Mouse (Mus musculus) telencephalon, adult 2 months (tissue): ENCODE measurements around the gene 1700015F17Rik.
A peak's percentile ranks its signal among the peaks of the same experiment; 100 is the strongest.

ENCODE experiments used
- DNase-seq: peaks from one replicate; pipeline ENCODE4 v3.0.0-alpha.2; 2011; ENCODE audit warnings: low read depth, low spot score

Gene 1700015F17Rik

DNA sequence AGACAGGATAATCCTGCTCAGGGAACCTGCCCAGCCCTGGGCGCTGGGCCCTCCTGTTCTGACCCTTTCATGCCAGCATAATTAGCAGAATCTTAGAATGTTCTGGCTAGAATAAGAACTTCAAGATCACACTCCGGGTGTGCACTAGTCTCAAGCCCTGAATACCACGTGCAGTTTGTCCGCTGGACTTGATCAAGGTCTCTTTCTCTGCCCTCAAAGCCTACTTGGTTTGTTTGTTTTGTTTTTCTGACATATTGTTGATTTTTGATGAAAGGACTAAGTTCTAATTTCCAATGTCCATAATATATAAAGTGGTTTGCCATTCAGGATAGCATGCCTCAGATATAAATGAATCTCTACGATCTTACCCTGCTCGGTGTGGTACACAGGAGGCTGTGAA is at the start of gene 1700015F17Rik:
Gene 1700015F17Rik (minus strand): TSS at position 101 of the 400 bp plus-strand sequence.
- DNase-seq = no peak

DNA sequence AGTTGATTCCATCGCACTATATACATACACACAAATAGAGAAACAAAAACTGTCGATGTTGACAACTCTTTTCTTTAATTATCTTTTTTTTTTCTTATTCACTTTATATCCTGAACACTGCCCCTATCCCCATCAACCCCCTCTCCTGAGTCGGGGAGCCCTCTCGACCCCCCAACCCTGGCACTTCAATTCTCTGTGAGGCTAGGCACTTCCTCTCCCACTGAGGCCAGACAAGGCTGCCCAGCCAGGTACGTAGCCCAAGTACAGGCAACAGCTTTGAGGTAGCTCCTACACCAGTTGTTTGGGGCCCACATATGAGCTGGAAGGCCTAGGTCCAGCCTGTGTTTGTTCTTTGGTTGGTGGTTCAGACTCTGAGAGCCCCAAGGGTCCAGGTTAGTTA is 36.5 kb upstream of the 1700015F17Rik start:
- DNase-seq = no peak

DNA sequence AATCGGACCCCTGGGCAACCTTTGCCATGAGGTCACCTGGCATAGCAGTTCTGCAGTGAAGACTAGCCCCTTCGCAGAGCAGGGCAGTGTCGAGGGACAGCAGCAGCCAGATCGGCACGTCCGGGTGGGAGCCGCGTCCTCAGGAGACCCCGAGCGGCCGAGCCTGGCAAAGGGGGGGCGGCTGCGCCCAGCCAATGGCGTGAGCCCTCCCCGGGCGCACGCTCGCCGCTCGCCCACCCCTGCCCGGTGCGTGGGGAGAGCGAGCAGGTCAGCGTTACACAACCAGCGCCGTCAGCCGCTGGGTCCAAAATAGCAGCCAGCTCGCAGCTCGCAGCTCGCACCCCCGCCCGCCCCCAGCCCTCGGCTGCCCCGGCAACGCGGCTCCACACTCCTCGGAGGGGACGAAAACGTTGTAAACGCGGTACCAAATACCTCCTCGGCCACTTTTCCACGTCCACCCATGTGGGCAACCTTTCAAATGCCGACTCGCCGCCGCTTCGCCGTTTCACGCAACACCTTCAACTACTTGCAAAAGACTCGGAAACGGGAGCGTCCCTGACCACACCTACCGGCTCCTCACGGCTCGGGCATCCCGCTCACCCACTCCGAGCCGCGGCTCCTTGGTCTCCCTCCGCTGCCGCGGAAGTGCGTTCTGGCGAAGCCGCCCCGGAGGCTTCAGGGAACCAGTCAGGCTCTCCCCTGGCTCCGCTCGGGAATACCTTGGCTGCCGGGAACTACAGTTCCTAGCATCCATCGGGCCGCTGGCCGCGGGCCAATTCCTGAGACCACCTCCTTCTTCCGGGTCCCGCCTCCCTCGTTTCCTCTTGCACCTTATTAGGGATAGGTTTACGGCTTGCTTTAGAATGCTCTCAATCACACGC is 35.5 kb upstream of the 1700015F17Rik start, which contains the start of gene Cldn12:
Gene Cldn12 (minus strand): TSS at position 763 of the 881 bp plus-strand sequence.
- DNase-seq = peak; percentile 96

DNA sequence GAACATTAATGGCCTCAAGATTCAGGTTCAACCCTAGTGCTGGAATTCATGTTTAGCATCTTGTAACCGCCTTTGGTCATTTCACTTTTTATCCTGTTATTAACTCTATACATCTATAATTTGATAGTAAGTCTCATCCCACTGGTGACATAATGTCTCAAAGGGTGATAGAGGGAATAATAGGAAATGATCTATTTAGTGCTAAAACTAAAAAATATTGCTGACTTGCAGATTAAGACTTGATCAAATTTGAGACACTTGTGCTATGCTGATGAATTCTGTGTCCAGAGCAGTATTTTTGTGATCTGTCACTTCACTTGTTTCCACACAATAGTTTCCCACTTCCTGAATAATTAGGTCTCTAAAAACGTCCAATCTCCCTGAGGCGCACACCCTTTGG is 32.5 kb upstream of the 1700015F17Rik start:
- no peak for DNase-seq

DNA sequence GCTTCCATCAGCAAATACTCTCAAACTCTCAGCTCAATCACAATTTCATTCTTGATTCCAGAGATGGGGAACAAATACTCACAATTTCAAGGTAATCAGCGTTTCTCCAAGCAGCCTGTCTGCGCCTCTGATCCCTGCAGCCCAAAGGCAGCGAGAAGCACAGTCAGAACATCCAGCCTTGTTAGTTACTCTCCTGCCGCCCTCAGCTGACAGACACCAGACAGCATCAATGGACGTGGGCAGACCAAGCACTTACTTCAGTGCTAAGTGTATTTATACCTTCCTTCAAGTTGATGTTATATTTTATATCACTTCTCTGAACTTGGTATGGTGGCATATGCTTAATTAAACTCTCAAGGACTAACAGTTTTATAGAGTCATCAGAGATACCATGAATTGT is 32.0 kb upstream of the 1700015F17Rik start:
- no peak for DNase-seq

DNA sequence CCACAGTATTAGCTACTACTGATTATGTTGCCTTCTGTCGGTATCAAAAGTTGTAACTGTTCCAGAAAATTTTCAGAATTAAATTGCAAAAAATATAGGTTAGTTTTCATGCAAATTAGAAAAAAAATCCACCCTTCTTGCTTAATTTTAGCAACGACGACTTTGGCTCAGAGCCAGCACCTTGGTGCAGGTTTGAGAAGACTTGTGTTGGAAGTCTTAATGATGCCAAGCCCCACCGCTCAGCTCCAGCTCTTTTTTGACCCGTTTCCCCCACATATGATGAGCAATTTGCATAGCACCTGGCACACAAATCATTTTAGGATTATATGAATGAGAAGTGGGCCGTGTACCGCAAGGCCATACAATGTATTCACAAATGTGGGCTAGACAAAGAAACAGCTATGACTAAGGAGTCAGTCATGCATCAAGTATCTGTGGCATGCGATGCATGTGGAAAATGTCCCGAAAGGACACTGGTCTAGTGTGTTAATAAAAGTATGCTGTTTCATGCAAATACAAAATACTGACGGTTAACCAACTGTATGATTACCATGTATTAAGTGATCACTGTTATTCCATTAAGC is 31.5 kb upstream of the 1700015F17Rik start:
- no peak for DNase-seq

DNA sequence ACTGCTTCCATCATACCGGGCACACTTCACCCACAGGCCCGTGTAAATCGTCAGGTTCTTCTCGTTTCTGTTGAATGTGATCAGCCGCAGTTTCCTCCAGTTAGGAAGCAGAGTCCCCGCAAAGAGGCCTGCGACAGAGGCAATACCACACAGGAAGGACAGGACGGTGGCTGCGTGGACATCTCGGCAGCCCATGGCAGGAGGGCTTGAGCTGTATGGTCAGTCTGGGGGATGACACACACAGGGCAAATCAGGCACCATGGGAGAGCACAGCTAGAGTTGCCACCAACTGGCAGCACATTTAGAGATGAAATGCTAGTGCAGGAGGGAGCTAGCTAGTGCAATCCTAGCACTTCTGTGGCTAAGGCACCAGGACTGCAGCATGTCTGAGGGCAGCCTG is 29.3 kb upstream of the 1700015F17Rik start:
- DNase-seq = no peak

DNA sequence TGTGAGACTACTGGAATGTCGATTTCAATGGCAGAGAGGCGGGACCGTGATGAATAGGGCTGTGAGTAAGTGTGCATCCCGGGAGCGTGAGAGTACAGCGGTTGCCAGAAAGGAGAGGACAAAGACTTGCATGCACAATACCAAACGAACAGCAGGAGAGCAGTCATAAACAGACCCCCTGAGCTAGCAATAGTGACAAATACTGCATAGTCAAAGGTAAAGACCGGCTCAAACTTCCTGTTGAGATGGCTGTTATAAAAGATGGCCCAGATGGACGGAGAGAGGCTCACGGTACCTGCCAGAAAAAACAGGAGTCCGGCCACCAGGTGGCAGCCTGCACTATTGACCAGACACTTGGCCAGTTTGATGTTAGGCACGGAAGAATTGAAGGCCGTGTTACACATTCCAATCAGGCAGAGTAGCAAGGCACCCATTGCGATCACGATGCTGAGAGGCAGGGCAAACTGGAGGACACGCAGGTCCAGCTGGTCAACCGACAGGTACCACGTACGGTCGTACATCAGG is 28.8 kb upstream of the 1700015F17Rik start:
- no peak for DNase-seq

DNA sequence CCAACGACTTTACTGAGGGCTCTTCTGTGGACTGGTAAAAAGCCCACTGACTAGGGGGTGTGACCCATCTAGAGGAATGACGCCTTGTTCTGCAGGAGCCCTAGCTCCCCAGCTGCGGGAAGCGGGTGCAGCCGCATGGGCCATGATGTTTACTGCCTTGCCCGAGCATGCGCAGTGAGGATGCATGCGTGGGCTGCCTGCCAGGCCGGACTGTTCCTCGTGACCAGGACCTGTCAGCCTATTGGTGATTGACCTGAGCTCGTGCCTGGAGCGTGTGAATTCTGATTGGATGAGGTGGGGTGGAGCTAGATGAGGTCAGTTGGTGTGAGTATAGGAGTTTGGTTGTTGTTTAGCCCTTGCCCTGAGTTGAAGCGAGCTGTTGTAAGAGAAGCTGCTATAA is 25.5 kb upstream of the 1700015F17Rik start:
- no peak for DNase-seq

DNA sequence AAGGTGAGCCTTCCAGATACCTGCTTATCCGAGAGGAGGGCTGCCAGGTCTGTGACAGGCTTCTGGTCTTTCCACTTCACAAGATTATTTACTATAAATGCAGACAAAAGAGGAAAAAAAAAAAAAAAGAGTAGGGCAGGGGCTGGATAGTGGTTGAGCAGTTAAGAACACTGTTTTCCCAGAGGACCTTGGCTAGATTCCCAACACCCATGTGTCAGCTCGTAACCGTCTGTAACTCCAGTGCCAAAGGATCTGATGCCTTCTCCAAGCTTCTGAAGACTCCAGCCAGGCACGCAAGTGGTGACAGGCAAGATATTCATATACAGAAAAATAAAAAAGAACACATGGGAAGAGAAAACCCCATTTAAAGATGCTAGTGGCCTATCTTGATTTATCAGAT is 24.4 kb upstream of the 1700015F17Rik start:
- DNase-seq = no peak

DNA sequence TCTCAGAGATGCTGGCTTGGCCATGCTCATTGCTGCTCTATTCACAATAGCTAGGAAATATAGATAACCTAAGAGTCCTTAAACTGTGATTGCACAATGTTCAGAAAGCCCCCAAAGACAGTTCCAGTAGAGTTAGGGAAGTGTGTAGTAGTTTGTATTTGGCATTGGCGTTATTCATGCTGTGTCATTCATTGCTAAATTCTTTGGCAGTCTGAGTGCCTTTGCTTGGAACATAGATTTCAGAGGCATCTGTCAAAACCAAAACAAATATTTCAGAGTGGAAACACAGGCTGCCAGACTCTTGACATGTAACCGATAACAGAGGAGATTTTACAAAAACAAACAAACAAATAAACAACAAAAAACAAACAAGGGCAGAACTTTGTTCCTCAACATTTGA is 22.6 kb upstream of the 1700015F17Rik start:
- no peak for DNase-seq

DNA sequence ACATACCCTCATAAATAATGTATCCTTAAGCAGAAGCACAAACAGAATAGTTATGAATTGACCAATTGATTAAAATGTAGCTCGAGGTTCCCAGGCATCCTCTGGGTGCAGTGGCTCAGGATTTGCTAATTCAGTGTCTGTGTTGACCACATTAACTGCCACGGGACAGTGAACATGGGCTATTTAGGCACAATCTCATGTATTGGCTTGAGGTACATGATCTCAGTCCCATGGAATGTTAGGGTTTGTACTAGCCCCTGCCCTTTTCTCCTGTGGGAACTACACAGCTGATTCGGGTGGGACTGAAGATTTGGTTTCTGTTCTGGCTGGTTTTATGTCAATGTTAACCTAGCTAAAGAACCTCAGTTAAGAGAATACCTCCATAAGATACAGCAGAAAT is 17.4 kb upstream of the 1700015F17Rik start:
- DNase-seq = no peak

DNA sequence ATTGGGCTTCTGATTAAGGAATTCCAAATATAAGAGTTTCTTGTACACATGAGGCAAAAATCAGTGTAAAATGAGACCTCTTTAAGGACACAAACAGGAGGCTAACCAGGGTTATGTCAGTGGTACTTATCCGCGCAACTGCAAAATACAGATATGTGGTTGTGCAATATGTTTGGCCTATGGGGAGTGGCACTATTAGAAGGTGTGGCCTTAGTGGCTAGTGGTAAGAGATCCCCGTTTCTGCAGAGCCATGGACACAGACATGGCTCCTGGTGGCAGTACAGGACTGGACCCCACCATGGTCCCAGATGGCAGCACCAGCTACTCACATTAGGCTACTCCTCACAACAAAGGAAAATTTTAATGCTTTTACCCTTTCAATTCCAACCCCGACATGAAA is 16.1 kb upstream of the 1700015F17Rik start:
- no peak for DNase-seq

DNA sequence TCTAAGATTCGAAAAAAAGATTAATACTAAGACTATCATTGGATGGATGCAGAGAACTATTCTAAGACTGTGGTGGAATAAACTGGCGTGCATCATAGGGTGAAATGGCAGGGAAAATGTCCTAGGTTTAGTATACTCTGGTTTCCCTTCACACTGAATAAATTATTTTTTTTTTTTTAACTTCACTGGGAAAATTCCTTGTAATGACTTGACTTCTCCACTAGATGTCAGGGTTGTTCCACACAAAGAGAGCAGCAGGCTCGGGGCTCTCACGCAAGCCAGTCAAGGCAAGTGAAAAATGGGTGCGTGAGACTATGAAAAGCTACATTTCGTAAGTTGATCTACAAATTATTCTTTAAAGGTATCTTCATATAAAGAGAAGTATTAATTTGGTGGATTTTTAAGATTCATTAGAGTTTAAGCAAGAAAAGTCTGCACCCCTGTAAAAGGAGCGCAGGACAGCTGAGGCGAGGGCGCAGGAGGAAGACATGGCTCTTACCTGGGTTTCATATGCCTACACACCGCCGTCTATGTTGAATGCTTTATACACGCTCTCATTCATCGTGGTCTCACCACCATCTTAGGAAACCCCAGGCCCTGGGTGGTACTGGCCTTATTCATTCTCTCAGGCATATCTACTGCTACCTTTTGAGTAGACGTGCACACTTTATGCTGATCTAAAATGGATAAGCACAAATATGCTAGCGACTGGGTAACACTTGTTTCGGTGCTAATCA is 15.5 kb upstream of the 1700015F17Rik start:
- no peak for DNase-seq

DNA sequence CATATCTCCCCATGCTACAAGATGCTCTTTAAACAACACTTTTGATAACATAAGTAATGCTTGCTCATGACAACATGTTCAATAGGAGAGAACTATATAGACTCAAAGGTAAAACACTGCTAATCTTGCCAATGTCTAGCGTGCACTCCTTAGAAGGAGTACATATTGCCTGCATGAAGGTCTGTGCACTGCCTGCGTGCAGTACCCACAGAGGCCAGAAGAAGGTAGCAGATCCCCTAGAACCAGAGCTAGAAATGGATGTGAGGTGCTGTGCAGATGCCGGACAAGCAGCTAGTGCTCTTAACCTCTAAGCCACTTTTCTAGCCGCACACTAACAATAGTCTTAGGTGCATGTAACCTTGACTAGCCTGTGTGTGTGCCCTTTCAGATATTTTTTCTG is 13.2 kb upstream of the 1700015F17Rik start:
- DNase-seq = no peak

DNA sequence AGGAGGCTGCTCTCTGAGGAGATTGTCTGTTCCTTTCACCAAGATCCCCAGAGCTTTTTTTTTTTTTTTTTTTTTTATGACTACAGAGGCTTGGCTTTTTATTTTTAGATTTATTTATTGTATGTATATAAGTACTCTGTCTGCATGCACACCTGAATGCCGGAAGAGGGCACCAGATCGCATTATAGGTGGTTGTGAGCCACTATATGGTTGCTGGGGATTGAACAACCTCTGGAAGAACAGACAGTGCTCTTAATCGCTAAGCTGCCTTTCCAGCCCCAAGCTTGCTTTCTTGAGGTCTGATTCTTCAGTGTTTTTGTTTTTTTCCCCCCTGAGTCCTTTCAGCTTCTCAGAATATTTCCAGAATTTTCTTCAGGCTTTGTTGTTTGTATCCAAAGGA is 7.1 kb upstream of the 1700015F17Rik start:
- no peak for DNase-seq

DNA sequence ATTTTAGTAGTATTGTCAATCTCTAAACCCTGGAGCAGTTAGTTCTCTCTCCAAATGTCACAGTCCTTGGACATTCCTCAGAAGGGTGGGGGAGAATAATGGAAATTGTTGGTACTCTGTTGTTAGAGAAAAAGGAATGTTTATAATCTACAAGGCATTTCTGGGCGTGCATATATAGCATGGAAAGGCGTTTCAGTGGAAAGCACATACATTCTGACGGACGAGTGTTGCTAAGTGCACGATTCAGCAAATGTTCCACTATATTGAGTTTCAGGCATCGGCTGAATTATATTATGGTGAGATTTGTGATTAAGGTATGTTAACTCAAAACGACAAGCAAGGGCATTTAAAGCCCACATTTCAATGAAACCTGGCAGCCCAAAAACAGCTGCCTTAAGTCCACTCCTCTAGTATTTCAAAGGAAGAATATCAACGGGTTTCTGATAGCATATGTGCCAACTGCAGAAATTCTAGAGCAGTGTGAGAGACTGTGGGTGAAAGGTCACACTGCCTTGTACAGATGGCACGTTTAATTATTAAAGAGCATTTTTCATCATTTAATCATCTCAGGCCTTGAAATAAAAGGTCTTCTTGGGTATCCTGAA is 4.4 kb upstream of the 1700015F17Rik start:
- DNase-seq = no peak

DNA sequence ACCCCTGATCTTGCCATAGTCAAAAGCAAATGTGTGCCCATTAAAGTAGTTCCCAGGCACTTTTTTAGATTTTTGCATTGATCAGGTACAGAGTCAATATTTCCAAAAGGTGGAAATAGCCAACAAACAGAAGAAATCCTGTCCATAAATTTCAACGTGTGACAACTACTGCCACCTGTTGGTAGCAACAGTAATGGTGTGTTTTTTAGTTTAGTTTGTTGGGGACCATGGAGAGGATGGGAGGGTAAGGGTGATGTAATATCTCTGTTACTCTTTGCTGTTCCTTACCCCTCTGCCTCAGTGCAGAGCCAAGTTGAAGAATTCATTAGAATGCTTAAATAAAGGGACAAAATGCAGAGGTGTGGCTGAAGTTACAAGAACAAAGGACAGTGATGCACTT is 2.7 kb upstream of the 1700015F17Rik start:
- DNase-seq = no peak

DNA sequence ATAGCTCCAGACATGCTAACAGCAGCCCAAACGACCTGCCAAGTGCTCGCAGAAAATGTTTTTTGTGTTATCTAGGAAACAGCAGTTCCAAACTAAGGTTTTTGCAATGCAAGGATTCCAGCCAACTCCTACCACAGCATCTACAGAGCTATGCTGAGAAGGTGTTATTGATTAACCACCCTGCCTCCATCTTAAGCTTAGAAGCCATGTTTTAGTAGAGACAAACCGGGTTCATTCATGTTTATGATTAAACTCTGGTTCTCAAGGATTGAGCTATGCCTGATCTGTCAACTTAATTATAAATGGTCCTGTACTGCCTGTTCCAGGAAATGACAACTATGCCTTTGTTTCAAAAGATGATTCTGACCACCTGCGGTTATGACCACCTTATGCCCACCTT is 2.8 kb downstream of the 1700015F17Rik start:
- DNase-seq = no peak

DNA sequence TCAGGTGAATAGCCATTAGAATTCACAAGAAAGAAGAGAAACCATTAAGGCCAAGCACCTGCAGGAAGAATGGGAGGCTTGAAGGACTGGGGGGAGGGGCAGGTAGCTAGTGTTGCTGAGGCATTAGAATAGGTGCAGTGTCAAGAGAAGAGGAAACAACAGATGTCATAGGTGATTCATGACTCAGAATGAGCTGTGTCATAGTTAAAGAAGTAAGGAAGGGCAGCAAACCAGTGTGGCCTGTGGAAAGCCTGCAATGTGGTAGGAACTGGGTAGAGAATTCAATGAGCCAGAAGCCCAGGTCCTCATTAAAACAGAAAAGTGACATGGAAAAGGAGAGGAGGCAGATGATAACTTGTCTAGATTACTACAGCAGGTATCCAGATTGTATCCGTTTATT is 13.7 kb downstream of the 1700015F17Rik start:
- no peak for DNase-seq

DNA sequence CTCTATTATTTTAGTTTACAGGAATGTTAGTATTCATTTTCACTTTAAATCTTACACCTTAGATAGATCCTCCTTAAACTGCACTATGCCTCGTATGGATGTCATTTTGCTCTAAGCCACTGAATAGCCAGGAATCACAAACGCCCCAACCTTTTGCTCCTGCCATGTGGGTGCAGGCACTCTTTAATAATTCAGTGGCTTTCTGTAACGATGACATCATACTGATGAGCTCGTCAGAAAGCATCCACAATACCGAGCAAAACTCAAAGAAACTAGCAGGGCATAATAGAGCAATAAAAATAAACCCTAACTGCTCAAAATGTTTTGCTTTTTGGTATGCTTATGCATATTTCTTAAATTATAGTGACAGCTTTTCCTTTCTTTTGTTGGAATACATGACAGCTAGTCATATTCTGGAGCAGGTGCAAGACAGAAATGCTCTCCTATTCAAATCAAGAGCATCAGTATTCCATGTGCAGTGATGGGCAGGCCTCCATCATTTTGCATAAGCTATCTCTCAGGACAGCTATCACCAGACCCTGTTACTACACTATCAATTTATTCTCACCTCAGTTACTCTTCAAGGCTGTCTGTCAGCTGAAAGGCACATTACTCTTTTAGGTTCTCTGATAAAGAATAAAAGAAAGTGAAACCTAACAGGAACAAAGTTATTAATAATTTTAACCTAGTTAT is 47.1 kb downstream of the 1700015F17Rik start:
- DNase-seq = no peak
